ENCODE assay signal across 10 mouse cellular contexts in the genomic region with DNA sequence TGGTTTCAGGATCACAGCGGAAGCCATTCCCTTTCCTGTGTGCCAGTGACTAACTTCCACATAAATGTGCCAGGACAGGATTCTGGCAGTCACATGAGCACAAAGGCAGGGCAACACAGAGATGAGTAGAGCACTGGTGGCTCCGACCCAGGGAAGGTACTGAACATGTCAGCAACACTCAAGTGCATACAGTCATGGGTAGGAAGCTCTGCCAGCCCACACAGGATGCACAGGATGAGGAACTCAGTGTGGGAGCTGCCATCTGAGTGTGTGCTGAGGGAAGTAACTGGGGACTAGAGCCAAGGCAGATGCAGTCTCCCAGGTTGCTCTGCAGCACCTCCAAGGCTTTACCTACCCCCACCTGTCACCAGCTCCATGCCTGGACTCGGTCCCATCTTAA. TPM values are rescaled to one million over a fixed set of nuclear protein-coding genes. Genes with fewer than 3 reads are reported as not detected.
DNase-seq lines count a peak whose midpoint lies in the region; TF ChIP-seq lines count a peak whose summit lies in the region.
"Had no signal": no experiment of that assay in that cellular context is flagged by ENCODE, and none has a peak within 500 bp of the region (broad histone marks: within the 10 kb centered on the region; RNA-seq: fewer than 3 reads in every experiment).

No protein-coding gene starts in this region.

- H3K27me3 ChIP-seq in heart, embryonic 10.5 days (ENCODE audit: insufficient read depth, poor library complexity, severe bottlenecking): no peaks in the 10 kb centered on the region
- no peaks in the 10 kb centered on the region for H3K27me3 ChIP-seq in spleen, adult 2 months (ENCODE audit: control insufficient read depth, insufficient read depth, low read length)

- no peak for TF ChIP-seq POLR2A in spleen, adult 2 months (IDR thresholded peaks at IDR 0.05; ENCODE audit: low read depth, low read length)

- peak; percentile 37 for DNase-seq in heart, adult 8-10 months (ENCODE audit: low spot score)
- no peak for DNase-seq in heart, embryonic 10.5 days (ENCODE audit: low spot score)
- DNase-seq in spleen, adult 2 months (ENCODE audit: low read depth in 1 of 2, low spot score in 2 of 2): no peak
- DNase-seq in spleen, postnatal 4 days (ENCODE audit: low spot score in 2 of 2): no peak
- DNase-seq in induced T-regulatory cell, adult 2 months (ENCODE audit: low read depth): peak; percentile 29
- DNase-seq in telencephalon, adult 2 months (ENCODE audit: low read depth, low spot score): peak; percentile 71
- no peak for DNase-seq in ovary, adult 18-20 months (ENCODE audit: low spot score)
- DNase-seq in urinary bladder, adult 2 months (ENCODE audit: low spot score): no peak
- DNase-seq: lung, embryonic 14.5 days had no signal

- no peak overlapping the region; the same call in 1 of the 2 replicates for H3K27ac ChIP-seq in heart, embryonic 10.5 days
- H3K27ac ChIP-seq in spleen, adult 2 months (ENCODE audit: insufficient read depth, low read length): peak overlapping the region; percentile 17

- TF ChIP-seq CTCF in spleen, adult 2 months (IDR thresholded peaks at IDR 0.05; ENCODE audit: extremely low read depth, insufficient read depth, insufficient read length, insufficient replicate concordance): no peak

- no peak overlapping the region for H3K4me3 ChIP-seq in heart, embryonic 10.5 days
- H3K4me3 ChIP-seq in spleen, adult 2 months (ENCODE audit: extremely low read depth, insufficient read depth, insufficient read length): no peak overlapping the region

- peaks cover 17% of the 10 kb centered on the region for H3K4me1 ChIP-seq in heart, embryonic 10.5 days
- peaks cover 10% of the 10 kb centered on the region; the same call in 1 of the 2 replicates for H3K4me1 ChIP-seq in spleen, adult 2 months (ENCODE audit: control insufficient read depth, insufficient read depth, insufficient read length)

- peaks cover 19% of the 10 kb centered on the region for H3K36me3 ChIP-seq in heart, embryonic 10.5 days
- 0 out of 2 replicates have a peak, but pooled peaks cover 1% of the 10 kb centered on the region for H3K36me3 ChIP-seq in spleen, adult 2 months (ENCODE audit: control insufficient read depth, insufficient read depth, low read length)

- 86% methylated on average over 3 of the region's 3 CpGs for WGBS in heart, embryonic 10.5 days
- WGBS in spleen, adult 2 months: 33% methylated on average over 3 of the region's 3 CpGs

- H3K9me3 ChIP-seq in heart, embryonic 10.5 days: no peaks in the 10 kb centered on the region

RNA-seq across cellular contexts. Expression of a gene that starts 4.1 kb away (rescaled TPM):
- total RNA-seq in heart, adult 8-10 months (2022): 10 to 100 TPM; 32.7 to 37.1 (median 34.4) TPM
- 56.5 and 59.1 TPM in 2 replicates for polyA plus RNA-seq in heart, embryonic 10.5 days (2016; fragmentation: Nextera tagmentation; extraction: Ambion mirVana)
- 41.8 and 44.9 TPM in 2 replicates for polyA plus RNA-seq in spleen, adult 2 months (2012; rRNA removed)
- 79.1 and 106 TPM in 2 replicates for polyA plus RNA-seq in urinary bladder, adult 2 months (2012; rRNA removed)

RNA-seq across cellular contexts. Expression of a gene that starts 33.4 kb away (rescaled TPM):
- total RNA-seq in heart, adult 8-10 months (2022): 1 to 10 TPM in 2 of 4 experiments, under 1 TPM in 2; 0.33 to 1.6 (median 0.89) TPM
- polyA plus RNA-seq in heart, embryonic 10.5 days (2016; fragmentation: Nextera tagmentation; extraction: Ambion mirVana): 1.7 and 7.0 TPM in 2 replicates
- 14.8 and 15.9 TPM in 2 replicates for polyA plus RNA-seq in spleen, adult 2 months (2012; rRNA removed)
- 8,061 and 9,269 TPM in 2 replicates for polyA plus RNA-seq in urinary bladder, adult 2 months (2012; rRNA removed)
- total RNA-seq: neutrophil, adult 5-6 weeks had no signal

RNA-seq across cellular contexts. Expression of a gene that starts 43.8 kb away (rescaled TPM):
- 10 to 100 TPM; 15.5 to 19.8 (median 17.2) TPM for total RNA-seq in heart, adult 8-10 months (2022)
- 29.8 and 31.3 TPM in 2 replicates for polyA plus RNA-seq in heart, embryonic 10.5 days (2016; fragmentation: Nextera tagmentation; extraction: Ambion mirVana)
- 21.1 and 22.9 TPM in 2 replicates for polyA plus RNA-seq in spleen, adult 2 months (2012; rRNA removed)
- 9.4 and 14.4 TPM in 2 replicates for polyA plus RNA-seq in urinary bladder, adult 2 months (2012; rRNA removed)

Comparison
In these comparisons a context has a peak if more than half of its experiments do, and no peak if none do; other contexts are left out.
1. DNase-seq: peak in heart, adult 8-10 months (single experiment), induced T-regulatory cell, adult 2 months (single experiment) and telencephalon, adult 2 months (single experiment); none in heart, embryonic 10.5 days (single experiment), spleen, adult 2 months (0 of 2), spleen, postnatal 4 days (0 of 2), ovary, adult 18-20 months (single experiment) and urinary bladder, adult 2 months (single experiment).
2. RNA of a gene that starts 33.4 kb away (polyA plus RNA-seq): 8,061 to 9,269 TPM in urinary bladder, adult 2 months; 14.8 to 15.9 TPM in spleen, adult 2 months and 1.7 to 7.0 TPM in heart, embryonic 10.5 days; every median in the first group is over 100 times any median in the second.